Mouse (Mus musculus) megakaryocyte progenitor cell, adult 5-6 weeks (primary cell): Measurements from ENCODE around the gene Gpr63. TPM values are rescaled to one million over a fixed set of nuclear protein-coding genes. Genes with fewer than 3 reads are reported as not detected.

Experiments
- ATAC-seq: replicated peaks from 2 replicates; pipeline ENCODE4 v1.8.0; 2016; ENCODE audit warnings: mild to moderate bottlenecking, moderate TSS enrichment, inconsistent platforms; ENCODE audit not compliant: poor library complexity
- total RNA-seq, 2 experiments: library from RNA; stranded (forward) in 1 of 2; stranded (reverse) in 1 of 2; fragments of 157-497, 149-512 nt in 1 of 2; fragments of 200-1000 nt in 1 of 2; gene quantifications; 2 replicates each; pipeline versions ENCODE4 v1.2.3 to v1.2.4; 2015 to 2017

Gpr63 gene
- not detected in 2 replicates for total RNA-seq (2015)
- not detected in 2 replicates for total RNA-seq (2017)

DNA sequence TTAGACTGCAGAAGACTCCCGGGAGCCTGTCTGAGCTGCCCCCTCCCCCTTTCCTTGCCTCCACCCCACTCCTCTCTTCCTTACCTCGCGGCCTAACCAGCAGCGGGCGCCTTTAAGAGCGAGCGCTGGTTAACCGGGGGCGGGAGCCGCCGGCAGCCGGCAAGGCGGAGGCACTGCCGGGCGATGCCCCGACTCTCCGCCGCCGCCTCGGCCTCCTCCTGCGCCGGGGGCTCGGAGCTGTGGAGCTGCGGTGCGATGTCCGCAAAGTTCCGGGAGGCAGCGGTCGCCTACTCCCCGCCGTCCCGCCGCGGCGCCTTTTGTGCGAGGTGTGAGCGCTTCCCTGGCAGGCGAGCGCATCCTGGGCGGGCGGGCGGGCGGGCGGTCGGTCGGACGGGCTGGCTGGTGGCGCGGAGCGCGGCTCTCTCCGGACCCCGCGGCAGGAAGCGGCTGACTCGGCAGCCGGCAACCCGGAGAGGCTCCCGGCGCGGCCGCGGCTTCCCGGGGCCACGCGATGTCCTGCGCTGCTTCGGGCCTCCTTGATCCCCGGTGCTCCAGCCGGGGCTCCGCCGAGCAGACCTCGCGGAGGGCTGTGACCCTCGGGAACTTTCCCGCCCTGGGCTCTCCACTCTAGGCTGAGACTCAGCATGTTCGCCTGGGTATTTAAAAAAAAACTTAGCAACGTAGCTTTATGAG, at the start of gene Gpr63:
Gene Gpr63, plus strand, starts transcription at position 109 of the 693 bp plus-strand sequence.
- peak; percentile 63 for ATAC-seq

DNA sequence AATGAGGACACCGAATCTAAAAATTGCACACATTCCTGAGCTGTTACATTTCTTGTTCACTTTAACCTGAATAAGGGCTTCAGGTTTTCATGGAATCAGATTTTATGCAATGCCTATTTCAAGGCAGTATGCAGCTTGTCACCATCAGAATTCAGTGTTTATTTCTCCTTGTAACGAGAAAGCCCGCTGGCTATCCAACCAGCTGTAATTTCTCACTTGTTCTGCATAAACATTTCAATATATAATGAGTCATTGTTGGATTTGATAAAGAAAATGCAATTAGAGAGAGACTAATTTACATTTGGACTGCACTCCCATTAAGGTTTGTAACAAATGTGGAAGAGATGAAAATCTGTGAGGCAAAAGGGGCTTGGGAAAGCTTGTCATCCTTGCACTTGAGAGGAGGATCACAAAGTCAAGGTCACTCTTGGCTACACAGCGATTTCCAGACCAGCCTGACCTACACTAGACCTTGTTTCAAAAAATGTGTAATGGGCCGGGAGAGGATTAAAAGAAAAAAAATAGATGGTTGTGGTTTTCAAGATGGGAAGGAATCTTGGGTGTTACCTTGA, 46.1 kb upstream of the Gpr63 start:
- no peak for ATAC-seq

DNA sequence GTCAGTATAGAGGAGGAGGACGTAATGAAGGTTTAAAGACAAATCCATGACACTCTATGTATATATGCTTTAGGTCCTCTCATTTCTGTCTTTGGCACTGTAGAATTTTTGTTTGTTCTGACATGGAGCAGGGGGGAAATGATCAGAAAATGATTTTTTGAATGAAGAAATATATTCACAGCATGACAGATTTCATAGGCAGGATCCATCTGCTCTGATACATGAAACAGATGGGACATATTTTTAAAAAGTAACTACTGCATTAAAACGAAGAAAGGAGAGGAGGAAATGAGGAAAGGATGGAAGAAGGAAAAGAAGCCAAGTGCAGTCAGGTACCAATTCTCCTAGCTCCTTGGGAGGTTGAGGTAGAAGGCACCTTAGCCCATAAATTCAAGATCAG, 41.5 kb upstream of the Gpr63 start:
- no peak for ATAC-seq

- no peak for ATAC-seq
Measured at GRCm38 (mm10) chr4:24928260-24928780, 37.9 kb upstream of the Gpr63 start.

GRCm38 (mm10) chr4:24928926-24929325, 37.3 kb upstream of the Gpr63 start:
- no peak for ATAC-seq

DNA sequence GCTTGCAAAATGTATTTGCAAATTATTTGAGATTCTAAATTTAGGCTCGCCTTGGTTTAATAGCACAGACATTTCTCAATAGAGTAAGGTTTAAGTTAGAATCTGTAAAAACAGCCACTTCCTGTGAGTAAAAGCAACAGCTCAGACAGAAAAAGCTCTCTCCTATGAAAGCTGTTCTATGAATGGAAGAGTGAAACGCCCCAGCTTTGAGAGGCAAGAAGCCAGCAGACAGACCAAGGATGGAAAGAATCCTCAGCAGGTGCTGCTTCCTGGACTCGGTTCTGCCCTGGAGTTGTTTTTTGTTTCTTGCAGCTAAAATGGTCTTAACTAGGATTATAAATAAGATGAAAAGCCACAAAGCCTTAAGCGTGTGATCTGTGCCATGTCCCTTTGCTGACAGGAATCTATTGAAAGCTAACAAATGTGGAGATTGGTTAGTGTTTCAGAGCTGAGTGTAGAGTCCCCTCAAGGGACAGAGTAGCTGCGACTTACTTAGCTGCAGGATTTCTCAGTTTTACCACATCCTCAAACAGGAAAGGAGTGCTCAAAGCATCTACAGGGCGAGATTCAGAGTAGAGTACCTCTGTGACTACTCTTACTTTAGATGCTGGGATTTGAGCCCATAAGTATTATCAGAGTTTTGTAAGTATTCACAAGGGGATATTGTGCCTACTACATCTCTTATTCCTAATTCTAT, 23.3 kb upstream of the Gpr63 start:
- ATAC-seq = no peak

DNA sequence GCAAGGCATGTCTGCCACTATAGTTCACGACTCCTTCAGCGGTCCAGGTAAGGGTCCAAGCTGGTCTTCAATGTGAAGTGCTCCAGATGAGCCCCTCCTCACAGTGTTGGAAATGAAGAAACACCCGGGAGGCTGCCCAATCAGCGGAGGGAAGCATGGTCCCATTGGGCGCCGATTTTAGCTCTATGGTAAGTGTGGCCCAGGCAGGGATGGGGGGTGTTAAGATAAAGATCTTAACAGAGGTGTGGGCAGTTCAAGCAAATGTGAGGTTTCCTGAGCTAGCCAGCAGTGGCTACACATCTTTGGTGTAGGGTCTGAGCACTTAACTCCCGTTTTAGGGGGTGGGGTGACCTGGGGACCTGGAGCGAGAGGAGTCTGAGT, 299 bp upstream of the Gpr63 start:
- ATAC-seq = 0 out of 2 replicates have a peak, but pooled peaks have one; percentile 13

DNA sequence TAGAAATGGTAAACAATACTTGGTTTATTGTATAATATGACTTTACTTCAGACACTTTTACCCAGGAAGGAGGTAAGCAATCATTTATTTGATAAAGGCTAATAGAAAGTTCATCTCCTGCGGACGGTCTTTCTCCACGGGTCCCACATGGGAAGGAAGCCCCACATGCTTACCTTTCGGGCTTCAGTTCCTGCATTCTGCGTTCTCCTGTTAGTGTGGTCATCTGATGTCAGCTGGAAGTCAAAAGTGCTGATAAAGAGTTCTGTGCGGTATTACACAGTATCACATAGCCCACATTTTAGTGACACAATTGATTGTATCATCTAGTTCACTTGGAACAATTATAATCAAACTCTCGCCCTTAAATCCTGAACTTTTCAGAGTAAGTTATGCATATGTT, 1.0 kb downstream of the Gpr63 start:
- no peak for ATAC-seq

DNA sequence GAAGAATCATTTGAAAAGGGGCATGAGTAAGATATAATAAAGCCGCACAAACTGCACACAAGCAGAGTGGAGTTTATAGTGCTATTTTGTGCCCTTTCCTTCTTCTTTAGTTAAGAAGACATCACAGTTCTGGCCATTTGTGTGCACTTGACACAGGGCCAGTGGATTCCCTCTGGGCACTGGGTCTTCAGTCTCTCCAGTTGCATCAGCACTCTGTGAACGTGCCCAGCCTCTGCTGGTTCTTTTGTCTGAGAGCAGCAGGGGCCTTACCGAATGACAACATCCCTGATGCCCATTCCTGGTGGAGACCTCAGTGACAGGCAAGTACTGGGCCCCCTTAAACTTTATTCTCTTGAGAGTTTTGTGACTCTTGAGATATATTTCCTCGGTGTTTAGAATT, 12.4 kb downstream of the Gpr63 start:
- no peak for ATAC-seq

DNA sequence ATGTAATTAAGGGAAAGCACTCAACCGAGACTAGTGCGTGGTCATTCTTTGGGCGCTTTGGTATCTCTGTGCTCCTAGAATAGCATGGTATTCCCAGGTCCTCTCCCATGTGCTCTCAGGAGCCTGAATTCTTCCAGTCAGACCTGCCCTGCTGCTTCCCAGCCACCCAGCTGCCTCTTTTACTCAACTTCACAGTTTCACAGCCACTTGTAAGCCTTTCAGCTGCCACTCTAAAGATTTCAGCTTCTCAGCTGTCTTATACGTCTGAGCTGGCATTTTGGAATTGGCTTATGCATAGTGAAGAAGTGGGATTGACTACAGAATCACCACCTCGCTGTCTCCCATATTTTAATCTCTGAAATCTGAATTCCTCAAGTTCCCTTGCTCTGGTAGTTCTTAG, 19.4 kb downstream of the Gpr63 start:
- no peak for ATAC-seq

DNA sequence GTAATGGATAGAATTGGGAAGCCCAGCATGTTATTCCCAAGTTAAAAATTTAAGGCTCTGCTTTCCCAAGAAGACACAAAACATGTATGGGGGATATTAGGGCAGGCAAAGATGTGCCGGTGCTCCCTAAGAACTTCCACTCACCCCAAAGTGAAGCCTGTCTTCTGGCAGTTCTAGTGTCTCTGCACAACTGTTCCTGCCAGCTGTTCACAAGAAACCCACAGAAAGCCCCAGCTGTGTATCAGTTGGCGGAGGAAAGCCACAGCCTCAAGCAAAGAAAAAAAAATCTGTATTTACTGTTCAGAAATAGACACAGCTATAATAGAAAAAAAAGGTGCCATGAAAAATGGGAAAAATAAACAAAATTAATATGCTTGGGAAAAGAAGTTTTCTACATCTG, 25.3 kb downstream of the Gpr63 start:
- no peak for ATAC-seq

DNA sequence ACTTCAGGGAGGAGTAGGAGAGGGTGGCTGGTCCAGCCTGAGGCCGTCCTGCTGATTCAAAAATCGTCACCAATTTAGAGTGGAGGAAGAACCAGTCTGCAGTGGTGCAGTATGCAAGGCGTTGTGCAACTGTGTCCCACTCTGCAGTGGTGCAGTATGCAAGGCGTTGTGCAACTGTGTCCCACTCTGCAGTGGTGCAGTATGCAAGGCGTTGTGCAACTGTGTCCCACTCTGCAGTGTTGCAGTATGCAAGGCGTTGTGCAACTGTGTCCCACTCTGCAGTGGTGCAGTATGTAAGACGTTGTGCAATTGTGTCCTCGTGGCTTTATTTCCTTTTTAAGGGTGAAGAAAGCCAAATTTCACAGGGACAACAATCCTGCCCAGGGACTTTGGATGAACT, 43.1 kb downstream of the Gpr63 start:
- 0 out of 2 replicates have a peak, but pooled peaks have one; percentile 31 for ATAC-seq

DNA sequence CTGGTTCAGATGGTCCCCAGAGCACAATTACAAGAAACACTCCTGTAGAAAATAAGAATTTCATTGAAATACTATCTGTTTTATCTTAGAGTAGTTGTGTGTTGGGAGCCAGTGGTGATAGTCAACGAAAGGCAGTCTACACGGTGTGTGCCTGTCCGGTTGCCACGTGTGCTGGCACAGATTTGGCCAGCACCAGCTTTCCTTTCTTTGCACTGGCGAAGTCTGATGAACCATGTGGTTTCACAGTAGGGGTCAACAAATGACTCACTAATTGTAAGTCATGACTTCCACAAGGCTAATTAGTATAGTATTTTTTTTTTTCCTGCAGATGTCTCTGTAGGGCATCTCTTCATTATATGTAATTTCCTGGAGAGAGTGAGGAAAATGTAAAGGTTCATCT, 45.6 kb downstream of the Gpr63 start:
- ATAC-seq = no peak

- ATAC-seq = no peak
Measured at GRCm38 (mm10) chr4:25012726-25013125, 46.5 kb downstream of the Gpr63 start.

- no peak for ATAC-seq
Measured at GRCm38 (mm10) chr4:25015017-25015655, 48.9 kb downstream of the Gpr63 start.

DNA sequence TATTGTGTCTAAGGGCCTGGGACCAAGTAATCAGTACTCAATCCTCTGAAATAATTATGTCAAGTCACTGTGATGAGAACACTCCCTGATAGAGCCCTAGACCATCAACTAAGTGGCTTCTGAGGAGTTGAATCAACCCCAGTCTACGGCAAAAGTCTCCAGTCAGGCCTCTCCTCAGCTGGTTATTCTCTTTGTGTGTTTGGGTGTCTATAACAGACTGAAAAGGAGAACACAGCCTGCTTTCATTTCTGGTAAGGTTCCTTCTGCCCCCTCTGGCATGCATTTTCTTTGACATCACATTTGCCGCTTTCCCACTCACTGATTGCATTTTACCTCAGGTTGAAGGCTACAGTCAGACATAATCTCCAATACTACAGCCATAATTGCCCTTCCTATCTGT, 62.0 kb downstream of the Gpr63 start:
- ATAC-seq = no peak

- ATAC-seq = no peak
Measured at GRCm38 (mm10) chr4:25028752-25029151, 62.5 kb downstream of the Gpr63 start.

DNA sequence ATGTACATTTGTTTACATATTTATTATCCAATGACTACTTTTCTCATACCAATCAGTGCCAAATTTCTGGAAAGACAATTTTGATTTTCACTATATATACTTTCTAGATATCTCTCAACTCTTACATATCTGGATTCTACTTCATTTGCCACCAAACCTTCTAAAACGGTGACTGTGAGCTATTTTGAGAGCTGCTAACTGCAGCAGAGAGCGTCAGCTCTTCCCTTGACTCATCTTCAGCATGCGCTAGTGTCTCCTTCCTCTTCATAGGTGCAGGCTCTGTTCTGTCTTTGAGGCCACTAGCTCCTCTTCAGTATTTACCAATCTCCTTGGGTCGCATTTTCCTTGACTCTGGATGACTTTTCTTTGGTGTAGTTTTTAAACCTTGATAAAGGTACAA, 63.7 kb downstream of the Gpr63 start:
- no peak for ATAC-seq

DNA sequence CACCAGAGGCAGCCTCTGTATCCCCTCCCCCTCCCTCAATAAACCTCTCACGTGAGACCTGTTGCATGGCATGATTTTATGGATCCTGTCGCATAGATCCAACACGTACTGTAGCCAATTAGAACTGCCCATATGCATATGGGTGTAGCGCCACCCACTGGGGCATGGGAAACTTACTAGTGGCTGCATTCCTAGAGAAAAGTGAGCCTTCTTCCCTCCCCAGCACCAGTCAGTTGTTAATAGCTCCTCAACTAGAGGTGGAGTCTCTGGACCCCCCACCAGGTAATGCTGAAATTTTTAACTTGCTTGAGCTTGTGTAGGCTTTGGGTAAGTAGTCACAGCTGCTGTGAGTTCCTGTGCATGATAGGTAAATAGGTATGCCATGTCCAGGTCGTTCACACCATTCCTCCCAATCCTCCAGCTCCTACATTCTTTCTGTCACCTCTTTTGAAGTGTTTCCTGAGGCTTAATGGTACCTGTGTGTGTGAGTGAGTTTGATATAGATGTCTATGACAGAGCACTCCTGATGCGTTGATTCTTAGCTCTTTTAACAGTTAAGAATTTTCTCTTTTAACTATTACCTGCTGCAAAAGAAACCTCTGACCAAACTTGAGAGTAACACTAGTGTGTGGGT, 69.1 kb downstream of the Gpr63 start:
- no peak for ATAC-seq

DNA sequence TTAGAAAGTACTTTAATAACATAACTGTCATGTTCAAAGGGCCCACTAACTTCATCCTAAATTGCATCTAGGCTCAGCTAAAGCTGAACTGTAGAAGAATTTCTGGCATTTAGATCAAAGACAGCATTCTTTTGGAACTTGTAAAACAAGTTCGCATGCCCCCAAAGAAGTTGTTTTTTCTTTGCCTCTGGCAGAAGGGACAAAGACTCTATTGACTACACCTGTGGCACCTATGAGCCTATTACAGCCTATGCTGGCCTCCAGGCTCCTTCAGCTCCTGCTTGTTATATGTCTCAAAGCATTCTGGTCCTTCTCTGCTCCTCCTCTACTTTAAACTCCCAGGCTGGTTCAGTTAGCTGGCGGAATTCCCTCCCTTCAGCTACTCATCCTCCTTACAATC, 69.6 kb downstream of the Gpr63 start:
- ATAC-seq = no peak

DNA sequence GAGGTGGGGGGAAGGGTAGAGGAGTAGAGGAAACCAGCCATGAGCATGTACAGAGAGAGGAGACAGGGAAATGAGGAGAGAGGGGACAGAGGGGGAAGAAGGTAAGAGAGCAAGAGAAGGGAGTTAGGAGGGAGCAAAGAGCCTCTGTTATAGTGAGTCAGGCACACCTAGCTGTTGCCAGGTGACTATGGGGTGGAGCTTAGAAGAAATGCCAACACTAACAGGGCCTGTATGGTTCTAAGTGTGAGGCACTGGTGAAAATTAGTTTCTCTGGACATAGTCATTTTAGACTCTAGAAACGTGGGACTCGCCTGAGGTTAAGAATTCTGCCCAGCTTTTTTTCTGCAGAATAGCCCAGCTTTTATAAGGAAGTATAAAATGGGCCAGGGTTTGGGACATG, 71.1 kb downstream of the Gpr63 start:
- no peak for ATAC-seq
